Mouse (Mus musculus) bone marrow, adult 2 months (tissue): ENCODE measurements around the gene Creg1.

Experiments
- CTCF ChIP-seq: fragments of 200-500 bp; IDR thresholded peaks from 2 replicates; pipeline ENCODE4 v1.5.1; 2011; ENCODE audit warnings: low read length, control low read depth; ENCODE audit not compliant: control insufficient read depth, insufficient read depth
- POLR2A ChIP-seq: fragments of 200-500 bp; IDR thresholded peaks from 2 replicates; pipeline ENCODE4 v1.6.1; 2011; ENCODE audit warnings: low read depth, mild to moderate bottlenecking, control low read depth, low read length, borderline replicate concordance; ENCODE audit not compliant: control insufficient read depth

- TF ChIP-seq CTCF, result no peak
- no peak for TF ChIP-seq POLR2A
Observed at GRCm38 (mm10) chr1:165731553-165731952, 32.0 kb upstream of the Creg1 start.
